Comparison of ENCODE assay signal across 17 mouse cellular contexts in genomic region chr4:149062406-149063318, GRCm38 (mm10). TPM values are rescaled to one million over a fixed set of nuclear protein-coding genes. Genes with fewer than 3 reads are reported as not detected.
DNase-seq lines count a peak whose midpoint lies in the region; ATAC-seq lines count a peak whose summit lies in the region.
"Had no signal": no experiment of that assay in that cellular context is flagged by ENCODE, and none has a peak within 500 bp of the region (broad histone marks: within the 10 kb centered on the region; RNA-seq: fewer than 3 reads in every experiment).

No protein-coding gene starts in this region.

- H3K4me3 ChIP-seq in kidney, embryonic 16.5 days (ENCODE audit: low read length) = no peak overlapping the region
- H3K4me3 ChIP-seq in intestine, embryonic 16.5 days (ENCODE audit: low read length) = no peak overlapping the region
- no peak overlapping the region for H3K4me3 ChIP-seq in stomach, embryonic 15.5 days (replicated peaks)
- no peak overlapping the region for H3K4me3 ChIP-seq in heart, embryonic 11.5 days (ENCODE audit: low read depth, low read length)
- H3K4me3 ChIP-seq: embryonic facial prominence, embryonic 12.5 days; heart, embryonic 13.5 days; limb, embryonic 15.5 days; midbrain, embryonic 13.5 days; myocyte had no signal

- WGBS in kidney, embryonic 16.5 days = 23% methylated on average over 21 of the region's 21 CpGs
- 39% methylated on average over 21 of the region's 21 CpGs for WGBS in intestine, embryonic 16.5 days
- 40% methylated on average over 21 of the region's 21 CpGs for WGBS in stomach, embryonic 15.5 days
- WGBS in heart, embryonic 11.5 days (ENCODE audit: insufficient replicate concordance) = 59% methylated on average over 21 of the region's 21 CpGs

- peak overlapping the region; percentile 19; the same call in 1 of the 2 replicates for H3K4me2 ChIP-seq in kidney, embryonic 16.5 days (replicated peaks; ENCODE audit: low read depth, low read length)
- H3K4me2 ChIP-seq in intestine, embryonic 16.5 days (ENCODE audit: low read depth, low read length) = 0 out of 2 replicates have a peak overlapping the region, but pooled peaks have one; percentile 6
- H3K4me2 ChIP-seq in stomach, embryonic 15.5 days = no peak overlapping the region
- no peak overlapping the region for H3K4me2 ChIP-seq in heart, embryonic 11.5 days
- H3K4me2 ChIP-seq: embryonic facial prominence, embryonic 12.5 days; heart, embryonic 13.5 days; limb, embryonic 15.5 days; midbrain, embryonic 13.5 days had no signal

- no peaks in the 10 kb centered on the region for H3K36me3 ChIP-seq in kidney, embryonic 16.5 days (ENCODE audit: insufficient read depth, low read length)
- no peaks in the 10 kb centered on the region for H3K36me3 ChIP-seq in intestine, embryonic 16.5 days (ENCODE audit: control insufficient read depth, insufficient read depth, low read length)
- H3K36me3 ChIP-seq in stomach, embryonic 15.5 days = no peaks in the 10 kb centered on the region
- no peaks in the 10 kb centered on the region for H3K36me3 ChIP-seq in heart, embryonic 11.5 days (ENCODE audit: control insufficient read depth, insufficient read depth, low read length)
- H3K36me3 ChIP-seq: limb, embryonic 15.5 days had no signal

- peaks cover 42% of the 10 kb centered on the region for H3K4me1 ChIP-seq in kidney, embryonic 16.5 days (ENCODE audit: insufficient read depth, low read length)
- peaks cover 36% of the 10 kb centered on the region for H3K4me1 ChIP-seq in intestine, embryonic 16.5 days (ENCODE audit: control insufficient read depth, insufficient read depth, low read length)
- H3K4me1 ChIP-seq in stomach, embryonic 15.5 days = peaks cover 10% of the 10 kb centered on the region; the same call in 1 of the 2 replicates
- peaks cover 30% of the 10 kb centered on the region for H3K4me1 ChIP-seq in heart, embryonic 11.5 days (ENCODE audit: control insufficient read depth, insufficient read depth, low read length)

- no peak overlapping the region for H3K9ac ChIP-seq in kidney, embryonic 16.5 days (replicated peaks; ENCODE audit: low read length)
- no peak overlapping the region for H3K9ac ChIP-seq in intestine, embryonic 16.5 days (ENCODE audit: low read depth, low read length)
- H3K9ac ChIP-seq in stomach, embryonic 15.5 days = no peak overlapping the region
- no peak overlapping the region for H3K9ac ChIP-seq in heart, embryonic 11.5 days (ENCODE audit: low read depth, low read length)
- H3K9ac ChIP-seq: embryonic facial prominence, embryonic 12.5 days; forebrain, postnatal 0 days; limb, embryonic 15.5 days; midbrain, embryonic 13.5 days had no signal

- no peaks in the 10 kb centered on the region for H3K9me3 ChIP-seq in kidney, embryonic 16.5 days (ENCODE audit: low read length)
- no peaks in the 10 kb centered on the region for H3K9me3 ChIP-seq in intestine, embryonic 16.5 days (ENCODE audit: control insufficient read depth, low read length)
- H3K9me3 ChIP-seq in stomach, embryonic 15.5 days = no peaks in the 10 kb centered on the region
- H3K9me3 ChIP-seq in heart, embryonic 11.5 days (replicated peaks; ENCODE audit: control insufficient read depth, low read length) = no peaks in the 10 kb centered on the region
- H3K9me3 ChIP-seq: embryonic facial prominence, embryonic 12.5 days; heart, embryonic 13.5 days; limb, embryonic 15.5 days; midbrain, embryonic 13.5 days had no signal

- no peak overlapping the region for H3K27ac ChIP-seq in kidney, embryonic 16.5 days (ENCODE audit: low read length)
- 0 out of 2 replicates have a peak overlapping the region, but pooled peaks have one; percentile 1 for H3K27ac ChIP-seq in intestine, embryonic 16.5 days (ENCODE audit: low read length)
- peak overlapping the region; percentile 49; the same call in 1 of the 2 replicates for H3K27ac ChIP-seq in stomach, embryonic 15.5 days
- H3K27ac ChIP-seq in heart, embryonic 11.5 days (ENCODE audit: low read depth, low read length) = no peak overlapping the region
- H3K27ac ChIP-seq: embryonic facial prominence, embryonic 12.5 days; heart, embryonic 13.5 days; limb, embryonic 15.5 days; midbrain, embryonic 13.5 days had no signal

- DNase-seq in kidney, postnatal 4 days = no peak
- peak; percentile 55 for DNase-seq in ZHBTc4 (ENCODE audit: low read depth, low spot score)
- DNase-seq in heart, postnatal 14 days = no peak
- DNase-seq: adrenal gland, adult 2 months; cerebellum, postnatal 10 days; forebrain, postnatal 0 days; heart, postnatal 4 days; lung, adult 18-20 months had no signal

- no peaks in the 10 kb centered on the region for H3K27me3 ChIP-seq in kidney, embryonic 16.5 days (ENCODE audit: insufficient read depth, low read length)
- H3K27me3 ChIP-seq in intestine, embryonic 16.5 days (replicated peaks; ENCODE audit: control insufficient read depth, insufficient read depth, low read length) = no peaks in the 10 kb centered on the region
- no peaks in the 10 kb centered on the region for H3K27me3 ChIP-seq in stomach, embryonic 15.5 days (replicated peaks)
- H3K27me3 ChIP-seq in heart, embryonic 11.5 days (ENCODE audit: control insufficient read depth, insufficient read depth, low read length) = no peaks in the 10 kb centered on the region
- H3K27me3 ChIP-seq: embryonic facial prominence, embryonic 12.5 days; heart, embryonic 13.5 days; limb, embryonic 15.5 days had no signal

- intact Hi-C loops in heart, postnatal 14 days (cut with DNase I) = loop anchor here (5.0 kb wide), 1 partner anchor 255 kb away; no protein-coding TSS in a partner anchor

- peak; percentile 28; the same call in 1 of the 2 replicates for ATAC-seq in kidney, embryonic 16.5 days (ENCODE audit: low FRiP score, low TSS enrichment)
- ATAC-seq in intestine, embryonic 16.5 days = peak; percentile 80
- ATAC-seq in stomach, embryonic 15.5 days (ENCODE audit: insufficient read depth, low FRiP score, low read depth) = no peak
- ATAC-seq in heart, embryonic 11.5 days (replicated peaks; ENCODE audit: insufficient number of reproducible peaks, low FRiP score, low TSS enrichment) = no peak
- ATAC-seq: forebrain, postnatal 0 days; midbrain, embryonic 13.5 days had no signal

RNA-seq across cellular contexts. Expression of gene Pex14, which starts 37.0 kb away (rescaled TPM):
- 65.0 and 67.3 TPM in 2 replicates for polyA plus RNA-seq in kidney, embryonic 16.5 days (2015; fragmentation: Nextera tagmentation; extraction: Ambion mirVana)
- polyA plus RNA-seq in intestine, embryonic 16.5 days (2015; fragmentation: Nextera tagmentation; extraction: Ambion mirVana) = 63.3 and 64.3 TPM in 2 replicates
- 47.2 and 50.3 TPM in 2 replicates for polyA plus RNA-seq in stomach, embryonic 15.5 days (2015; fragmentation: Nextera tagmentation; extraction: Ambion mirVana)
- total RNA-seq in heart, postnatal 14 days (2021) = 10 to 100 TPM; 20.5 to 21.7 TPM
- polyA plus RNA-seq in heart, embryonic 11.5 days (2014; fragmentation: Nextera tagmentation; extraction: Ambion mirVana) = 33.5 and 37.2 TPM in 2 replicates

RNA-seq across cellular contexts. Expression of gene Dffa, which starts 41.3 kb away (rescaled TPM):
- 39.0 and 40.2 TPM in 2 replicates for polyA plus RNA-seq in kidney, embryonic 16.5 days (2015; fragmentation: Nextera tagmentation; extraction: Ambion mirVana)
- polyA plus RNA-seq in intestine, embryonic 16.5 days (2015; fragmentation: Nextera tagmentation; extraction: Ambion mirVana) = 50.5 and 52.2 TPM in 2 replicates
- polyA plus RNA-seq in stomach, embryonic 15.5 days (2015; fragmentation: Nextera tagmentation; extraction: Ambion mirVana) = 33.0 and 35.7 TPM in 2 replicates
- total RNA-seq in heart, postnatal 14 days (2021) = 10 to 100 TPM; 33.5 to 39.0 TPM
- polyA plus RNA-seq in heart, embryonic 11.5 days (2014; fragmentation: Nextera tagmentation; extraction: Ambion mirVana) = 34.2 and 35.9 TPM in 2 replicates

Comparison
In these comparisons a context has a peak if more than half of its experiments do, and no peak if none do; other contexts are left out.
1. ATAC-seq: peak in kidney, embryonic 16.5 days (single experiment) and intestine, embryonic 16.5 days (single experiment); none in stomach, embryonic 15.5 days (single experiment) and heart, embryonic 11.5 days (single experiment).
2. H3K27ac ChIP-seq: peak in intestine, embryonic 16.5 days (single experiment) and stomach, embryonic 15.5 days (single experiment); none in kidney, embryonic 16.5 days (single experiment) and heart, embryonic 11.5 days (single experiment).
3. H3K4me2 ChIP-seq: peak in kidney, embryonic 16.5 days (single experiment) and intestine, embryonic 16.5 days (single experiment); none in stomach, embryonic 15.5 days (single experiment) and heart, embryonic 11.5 days (single experiment).